Mouse (Mus musculus) spleen, adult 2 months (tissue): ENCODE measurements around the gene Pde7b. TPM values are rescaled to one million over a fixed set of nuclear protein-coding genes. Genes with fewer than 3 reads are reported as not detected.
A peak's percentile ranks its signal among the peaks of the same experiment; 100 is the strongest.

Experiments used
- DNase-seq, 2 experiments: peaks; one replicate each; pipeline versions ENCODE4 v3.0.0 to v3.0.0-alpha.2; 2012 to 2021; ENCODE audit warnings: low spot score in 2 of 2, low read depth in 1 of 2
- H3K27ac ChIP-seq: fragments of 200-500 bp; 2 replicates; pipeline ENCODE4 v1.5.1; 2012; ENCODE audit warnings: low read length, inconsistent platforms; ENCODE audit not compliant: insufficient read depth
- H3K27me3 ChIP-seq: fragments of 200-500 bp; 2 replicates; pipeline ENCODE4 v1.6.1; 2012; ENCODE audit warnings: mild to moderate bottlenecking, moderate library complexity, low read length, inconsistent platforms; ENCODE audit not compliant: control insufficient read depth, insufficient read depth
- H3K36me3 ChIP-seq: fragments of 200-500 bp; 2 replicates; pipeline ENCODE4 v1.6.1; 2012; ENCODE audit warnings: mild to moderate bottlenecking, low read length, inconsistent platforms; ENCODE audit not compliant: control insufficient read depth, insufficient read depth
- H3K4me1 ChIP-seq: fragments of 200-500 bp; 2 replicates; pipeline ENCODE4 v1.6.1; 2011; ENCODE audit warnings: inconsistent platforms; ENCODE audit not compliant: control insufficient read depth, insufficient read depth, insufficient read length
- H3K4me3 ChIP-seq: fragments of 200-500 bp; 2 replicates; pipeline ENCODE4 v1.5.1; 2011; ENCODE audit warnings: mild to moderate bottlenecking, inconsistent platforms; ENCODE audit not compliant: insufficient read depth, insufficient read length; ENCODE audit errors: extremely low read depth
- CTCF ChIP-seq: fragments of 200-500 bp; IDR thresholded peaks from 2 replicates; pipeline ENCODE4 v1.5.1; 2011; ENCODE audit warnings: mild to moderate bottlenecking, inconsistent platforms; ENCODE audit not compliant: insufficient read depth, insufficient read length, insufficient replicate concordance; ENCODE audit errors: extremely low read depth
- POLR2A ChIP-seq: fragments of 200-500 bp; IDR thresholded peaks from 2 replicates; pipeline ENCODE4 v1.6.1; 2011; ENCODE audit warnings: low read depth, low read length, inconsistent platforms
- WGBS: fragments of 180-500 bp; shearing (Covaris S2); methylation state at CpG from one replicate; pipeline ENCODE4 v1.1.7; 2018; 5-methylcytosine and 5-hydroxymethylcytosine counted together
- polyA plus RNA-seq: library from polyadenylated mRNA; depleted of rRNA; stranded (reverse); fragments of >200 nt; gene quantifications from 2 replicates; pipeline ENCODE4 v1.2.3, GENCODE M21; 2012

Gene Pde7b
- polyA plus RNA-seq, 1 experiment = 0.69 TPM

DNA sequence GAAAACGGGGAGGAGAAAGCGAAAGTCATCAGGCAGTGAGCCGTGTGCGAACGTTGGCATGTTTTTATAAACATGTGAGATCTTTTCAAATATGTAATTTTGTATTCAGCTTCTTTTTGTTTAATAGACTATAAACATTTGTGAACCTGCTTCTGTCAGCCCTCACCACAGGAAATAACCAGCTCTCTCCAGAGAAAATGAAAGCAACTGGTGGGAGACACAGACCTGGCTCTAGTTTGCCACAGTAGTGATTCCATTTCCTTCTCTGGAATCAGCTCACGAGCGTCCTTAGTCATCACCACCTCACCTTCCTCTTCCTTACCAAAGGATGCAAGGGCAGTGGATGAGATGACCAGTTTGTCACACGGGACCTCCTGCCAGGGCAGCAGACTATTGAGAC is 252.9 kb downstream of the Pde7b start:
- WGBS = 38% methylated on average over 8 of the region's 8 CpGs
- no peaks in the 10 kb centered on the region; the same call in 1 of the 2 replicates for H3K4me1 ChIP-seq
- TF ChIP-seq CTCF = no peak
- no peak for TF ChIP-seq POLR2A
- no peak for DNase-seq
- no peak overlapping the region for H3K27ac ChIP-seq
- no peaks in the 10 kb centered on the region for H3K27me3 ChIP-seq
- peak overlapping the region; percentile 18; the same call in 1 of the 2 replicates for H3K4me3 ChIP-seq
- no peaks in the 10 kb centered on the region for H3K36me3 ChIP-seq

DNA sequence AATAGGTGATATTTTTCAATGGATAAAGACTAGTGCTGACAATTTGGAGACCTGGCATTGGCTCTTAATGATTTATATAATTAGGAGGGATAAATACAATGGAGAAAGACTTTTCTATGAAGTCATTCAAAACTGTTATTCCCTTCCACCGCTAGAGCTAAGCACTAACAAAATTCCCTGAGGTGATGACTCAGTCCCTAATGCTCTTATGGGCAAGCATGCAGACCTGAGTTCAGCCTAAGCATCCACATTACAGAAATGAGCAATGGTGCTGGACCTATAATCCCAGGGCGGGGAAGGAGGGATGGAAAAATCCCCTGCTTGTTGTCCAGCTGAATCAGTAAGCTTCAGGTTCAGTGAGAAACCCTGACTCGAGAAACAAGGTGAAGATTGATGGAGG is 260.2 kb downstream of the Pde7b start:
- Histone ChIP-seq H3K27ac (no peak overlapping the region), H3K4me1 (no peaks in the 10 kb centered on the region), H3K27me3 (no peaks in the 10 kb centered on the region), H3K36me3 (no peaks in the 10 kb centered on the region), H3K4me3 (no peak overlapping the region)
- 82% methylated on average over 3 of the region's 3 CpGs for WGBS
- DNase-seq = no peak
- no peak for TF ChIP-seq CTCF
- TF ChIP-seq POLR2A = no peak

DNA sequence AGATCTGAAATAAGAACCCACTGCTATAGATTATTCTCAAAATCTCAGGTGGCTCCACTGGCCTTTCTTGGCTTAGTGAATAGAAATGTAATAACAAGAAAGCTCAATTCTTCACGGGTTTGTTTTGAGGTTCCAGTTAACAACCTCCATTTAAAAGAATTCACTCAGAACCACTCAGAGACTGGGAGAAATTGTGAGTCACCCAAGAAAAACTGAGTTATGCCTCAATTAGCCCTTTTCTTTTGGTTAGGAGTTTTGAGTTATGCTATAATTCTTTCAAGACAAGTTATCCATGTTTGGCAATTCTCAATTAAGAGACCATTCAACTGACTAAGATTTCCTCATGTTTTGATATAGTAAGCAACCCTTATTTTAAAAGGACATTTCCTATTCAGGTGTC is 260.9 kb downstream of the Pde7b start:
- no peak for DNase-seq
- no peaks in the 10 kb centered on the region for H3K36me3 ChIP-seq
- no peak overlapping the region for H3K4me3 ChIP-seq
- 90% methylated on average over 1 of the region's 1 CpGs for WGBS
- H3K4me1 ChIP-seq = no peaks in the 10 kb centered on the region
- no peak for TF ChIP-seq POLR2A
- no peak for TF ChIP-seq CTCF
- no peak overlapping the region for H3K27ac ChIP-seq
- H3K27me3 ChIP-seq = no peaks in the 10 kb centered on the region

DNA sequence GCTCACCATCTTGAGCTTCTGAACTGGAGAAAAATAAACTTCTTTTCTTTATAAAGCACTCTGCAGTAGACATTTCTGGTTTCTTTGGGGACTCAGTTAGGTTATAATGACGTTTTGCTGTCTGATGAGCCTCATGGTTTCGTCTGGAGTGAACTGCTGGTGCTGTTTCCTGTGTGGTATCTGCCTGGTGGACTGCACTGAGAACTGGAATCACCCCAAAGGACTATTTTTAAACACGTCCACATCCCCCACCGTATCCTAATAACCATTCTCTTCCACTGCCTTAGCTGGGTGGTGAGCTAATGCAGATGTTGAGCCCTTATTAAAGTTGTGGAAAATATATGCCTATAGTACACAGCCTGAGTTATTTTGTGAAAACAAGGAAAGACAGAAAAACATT is 262.3 kb downstream of the Pde7b start:
- no peak for DNase-seq
- no peaks in the 10 kb centered on the region for H3K36me3 ChIP-seq
- TF ChIP-seq POLR2A (no peak), CTCF (no peak)
- H3K27ac ChIP-seq = no peak overlapping the region
- H3K27me3 ChIP-seq = no peaks in the 10 kb centered on the region
- no peak overlapping the region for H3K4me3 ChIP-seq
- no peaks in the 10 kb centered on the region for H3K4me1 ChIP-seq
- 13% methylated on average over 4 of the region's 4 CpGs for WGBS

DNA sequence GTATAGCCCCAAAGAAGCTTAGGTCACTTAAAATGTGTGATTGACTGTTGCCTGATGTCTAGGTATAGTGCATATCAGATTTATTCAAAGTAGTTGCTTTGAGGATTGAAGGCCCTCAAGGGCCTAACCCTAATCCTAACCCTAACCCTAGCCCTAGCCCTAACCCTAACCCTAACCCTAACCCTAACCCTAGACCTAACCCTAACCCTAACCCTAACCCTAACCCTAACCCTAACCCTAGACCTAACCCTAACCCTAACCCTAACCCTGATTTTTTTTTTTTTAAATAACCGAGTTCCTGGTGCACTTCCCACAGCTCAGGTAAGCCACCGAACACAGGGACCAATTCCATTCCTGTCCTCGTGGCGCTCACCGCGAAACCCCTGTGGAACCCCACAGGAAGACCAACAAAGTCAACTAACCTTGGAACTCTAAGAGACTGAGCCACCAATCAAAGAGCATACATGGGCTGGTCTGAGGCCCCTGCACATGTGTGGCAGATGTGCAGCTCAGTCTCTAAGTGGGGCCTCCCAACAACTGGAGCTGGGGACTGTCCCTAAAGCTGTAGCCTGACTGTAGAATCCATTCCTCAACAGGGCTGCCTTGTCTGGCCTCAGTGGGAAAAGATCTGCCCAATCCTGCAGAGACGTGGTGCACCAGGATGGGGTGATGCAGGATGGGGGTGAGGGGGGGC is 265.1 kb downstream of the Pde7b start:
- TF ChIP-seq CTCF = no peak
- TF ChIP-seq POLR2A = no peak
- H3K36me3 ChIP-seq = no peaks in the 10 kb centered on the region
- H3K27ac ChIP-seq = no peak overlapping the region
- no peaks in the 10 kb centered on the region for H3K27me3 ChIP-seq
- H3K4me1 ChIP-seq = no peaks in the 10 kb centered on the region; the same call in 1 of the 2 replicates
- DNase-seq = no peak
- 93% methylated on average over 7 of the region's 7 CpGs for WGBS
- H3K4me3 ChIP-seq = no peak overlapping the region

DNA sequence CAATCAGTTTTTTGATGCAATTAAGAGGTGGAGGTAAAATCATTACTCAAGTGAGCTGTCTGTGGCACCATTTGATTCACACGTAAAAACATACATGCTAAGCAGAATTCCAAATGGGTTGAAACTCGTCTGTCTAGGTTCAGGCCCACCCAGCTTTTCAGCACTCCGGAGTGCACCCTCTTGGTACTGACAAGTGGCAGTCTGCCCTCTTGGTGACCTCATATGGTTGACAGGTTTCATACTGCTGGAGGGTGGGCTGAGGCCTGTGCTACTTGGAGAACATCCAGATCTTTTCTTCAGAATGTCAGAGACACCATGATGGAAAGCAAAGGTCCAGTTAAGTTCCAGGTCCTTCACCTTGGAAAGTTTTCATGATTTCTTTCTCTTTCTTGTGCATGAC is 265.7 kb downstream of the Pde7b start:
- H3K36me3 ChIP-seq = no peaks in the 10 kb centered on the region
- H3K27ac ChIP-seq = no peak overlapping the region
- 90% methylated on average over 3 of the region's 3 CpGs for WGBS
- TF ChIP-seq CTCF (no peak), POLR2A (no peak)
- no peak for DNase-seq
- H3K27me3 ChIP-seq = no peaks in the 10 kb centered on the region
- no peaks in the 10 kb centered on the region; the same call in 1 of the 2 replicates for H3K4me1 ChIP-seq
- H3K4me3 ChIP-seq = no peak overlapping the region

DNA sequence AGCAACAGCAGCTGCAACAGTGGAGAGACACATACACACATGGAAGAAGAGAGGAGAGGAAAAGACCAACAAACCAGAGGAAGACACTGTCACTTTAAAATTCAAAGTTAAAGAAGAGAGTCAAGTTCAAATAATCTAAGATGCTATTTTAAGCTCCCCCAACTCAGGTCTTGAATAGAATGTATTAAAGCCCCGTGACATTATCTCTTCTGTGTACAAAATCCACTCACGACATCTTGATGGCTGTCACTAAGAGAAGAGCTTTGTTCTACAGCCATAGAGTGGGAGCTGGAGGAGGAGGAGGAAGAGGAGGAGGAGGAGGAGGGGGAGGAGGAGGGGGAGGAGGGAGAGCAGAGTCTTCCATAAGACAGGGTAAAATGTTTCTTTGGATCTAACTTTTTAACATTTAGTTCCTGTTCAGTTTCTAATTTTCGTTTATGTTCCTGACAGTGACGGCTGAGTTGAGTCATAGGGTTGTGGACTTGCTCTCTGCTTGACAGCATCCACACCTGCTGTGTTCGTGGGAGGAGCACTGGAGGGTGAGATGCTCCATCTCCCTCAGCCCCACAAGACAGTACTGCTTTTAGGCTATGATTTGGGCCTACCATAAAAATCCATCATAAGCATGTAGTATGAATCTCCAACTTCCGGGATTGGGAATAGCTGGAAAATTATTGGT is 270.4 kb downstream of the Pde7b start:
- 61% methylated on average over 6 of the region's 6 CpGs for WGBS
- no peaks in the 10 kb centered on the region for H3K36me3 ChIP-seq
- no peak overlapping the region for H3K4me3 ChIP-seq
- TF ChIP-seq CTCF = no peak
- no peak for TF ChIP-seq POLR2A
- H3K4me1 ChIP-seq = no peaks in the 10 kb centered on the region; the same call in 1 of the 2 replicates
- no peaks in the 10 kb centered on the region for H3K27me3 ChIP-seq
- no peak for DNase-seq
- no peak overlapping the region for H3K27ac ChIP-seq
